Mouse (Mus musculus) embryo, embryonic 9.5 days (tissue): Measurements from ENCODE around the gene Nlk.
"Not testable (repeated sequence)": the region's sequence is repeated elsewhere in the genome, so short reads cannot be mapped to it uniquely, and the experiment has no call there.

ENCODE experiments used
- DNase-seq: peaks from one replicate; pipeline ENCODE4 v3.0.0-alpha.2; 2017; ENCODE audit errors: extremely low spot score

The Nlk gene

GRCm38 (mm10) chr11:78596750-78597149 is 100.4 kb downstream of the Nlk start:
- DNase-seq: peak; percentile 11

- DNase-seq: no peak
Observed at GRCm38 (mm10) chr11:78595773-78596172, 101.4 kb downstream of the Nlk start.

GRCm38 (mm10) chr11:78594271-78594964 is 102.8 kb downstream of the Nlk start:
- no peak for DNase-seq

GRCm38 (mm10) chr11:78587677-78588076 is 109.5 kb downstream of the Nlk start:
- not testable (repeated sequence) for DNase-seq

- no peak for DNase-seq
Observed at GRCm38 (mm10) chr11:78586099-78586498, 111.1 kb downstream of the Nlk start.

- no peak for DNase-seq
Observed at GRCm38 (mm10) chr11:78582848-78583247, 114.3 kb downstream of the Nlk start.

GRCm38 (mm10) chr11:78574975-78575374 is 122.2 kb downstream of the Nlk start:
- DNase-seq: no peak

- DNase-seq: no peak
Observed at GRCm38 (mm10) chr11:78574536-78574935, 122.6 kb downstream of the Nlk start.

- not testable (repeated sequence) for DNase-seq
Observed at GRCm38 (mm10) chr11:78574031-78574430, 123.1 kb downstream of the Nlk start.

GRCm38 (mm10) chr11:78571854-78572253 is 125.3 kb downstream of the Nlk start:
- no peak for DNase-seq

GRCm38 (mm10) chr11:78571441-78571840 is 125.7 kb downstream of the Nlk start:
- no peak for DNase-seq

- DNase-seq: no peak
Observed at GRCm38 (mm10) chr11:78569806-78570205, 127.4 kb downstream of the Nlk start.

- DNase-seq: no peak
Observed at GRCm38 (mm10) chr11:78568827-78569226, 128.3 kb downstream of the Nlk start.

- no peak for DNase-seq
Observed at GRCm38 (mm10) chr11:78567614-78568013, 129.6 kb downstream of the Nlk start.

- no peak for DNase-seq
Observed at GRCm38 (mm10) chr11:78566775-78567174, 130.4 kb downstream of the Nlk start.

- peak; percentile 63 for DNase-seq
Observed at GRCm38 (mm10) chr11:78560447-78560846, 136.7 kb downstream of the Nlk start.

- no peak for DNase-seq
Observed at GRCm38 (mm10) chr11:78557241-78557640, 139.9 kb downstream of the Nlk start.

GRCm38 (mm10) chr11:78556070-78556469 is 141.1 kb downstream of the Nlk start:
- DNase-seq: no peak

- DNase-seq: no peak
Observed at GRCm38 (mm10) chr11:78555623-78556022, 141.6 kb downstream of the Nlk start.

- DNase-seq: no peak
Observed at GRCm38 (mm10) chr11:78551059-78551398, 146.1 kb downstream of the Nlk start.

- peak; percentile 95 for DNase-seq
Observed at GRCm38 (mm10) chr11:78550168-78551058, 146.8 kb downstream of the Nlk start, which contains the start of gene Tmem97. TSS of gene Tmem97 (minus strand) at chr11:78550777.

GRCm38 (mm10) chr11:78549491-78549987 is 147.6 kb downstream of the Nlk start:
- DNase-seq: no peak
